Mouse (Mus musculus): ENCODE data around the gene Gal3st4.

Gene Gal3st4

DNA sequence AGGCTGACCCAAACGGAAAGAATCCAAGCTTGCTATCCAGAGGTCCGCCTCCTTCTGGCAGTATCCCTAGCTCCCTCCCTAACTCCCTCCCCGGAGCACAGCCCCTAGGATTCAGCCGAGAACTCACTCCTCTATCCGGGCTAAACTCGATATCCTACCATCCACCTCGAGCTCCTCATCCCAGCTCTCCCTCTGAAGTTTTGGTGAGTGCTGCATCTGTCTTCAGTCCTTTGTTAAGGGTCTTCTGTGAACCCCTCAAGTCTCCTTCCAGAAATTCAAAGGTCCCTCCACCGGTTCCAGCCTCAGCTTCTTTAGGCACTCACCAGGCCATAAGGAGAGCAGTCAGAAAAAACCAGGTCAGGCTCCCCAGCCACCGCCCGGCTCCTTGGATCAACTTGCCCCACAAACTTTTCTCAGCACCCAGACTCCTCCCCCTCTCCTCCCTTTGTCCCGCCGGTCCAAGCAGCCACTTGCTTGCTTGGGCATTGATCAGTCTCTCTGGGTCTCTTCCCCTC, at the start of gene Gal3st4:
Gal3st4 (minus strand) TSS at position 432 of the 515 bp plus-strand sequence.
- peak; percentile 64 for DNase-seq

DNA sequence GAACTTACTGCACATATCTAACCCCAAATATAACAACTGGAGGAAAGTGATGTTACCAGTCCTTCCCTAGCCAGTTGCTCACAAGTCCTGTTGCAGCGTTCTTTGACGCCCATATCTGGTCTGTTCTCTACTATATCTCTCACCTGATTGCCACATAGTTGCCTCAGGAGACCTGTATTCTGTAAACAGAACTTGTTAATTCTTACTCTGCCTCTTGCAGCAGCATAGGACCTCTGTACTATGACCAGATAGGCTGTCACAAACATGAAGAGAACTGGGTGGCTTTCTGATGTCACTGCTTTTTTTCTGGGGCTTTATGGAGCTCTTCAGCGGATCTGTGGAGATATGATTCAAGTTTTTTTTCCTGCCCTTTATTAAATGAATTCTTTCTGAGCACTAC, 40.2 kb upstream of the Gal3st4 start:
- DNase-seq, result no peak

DNA sequence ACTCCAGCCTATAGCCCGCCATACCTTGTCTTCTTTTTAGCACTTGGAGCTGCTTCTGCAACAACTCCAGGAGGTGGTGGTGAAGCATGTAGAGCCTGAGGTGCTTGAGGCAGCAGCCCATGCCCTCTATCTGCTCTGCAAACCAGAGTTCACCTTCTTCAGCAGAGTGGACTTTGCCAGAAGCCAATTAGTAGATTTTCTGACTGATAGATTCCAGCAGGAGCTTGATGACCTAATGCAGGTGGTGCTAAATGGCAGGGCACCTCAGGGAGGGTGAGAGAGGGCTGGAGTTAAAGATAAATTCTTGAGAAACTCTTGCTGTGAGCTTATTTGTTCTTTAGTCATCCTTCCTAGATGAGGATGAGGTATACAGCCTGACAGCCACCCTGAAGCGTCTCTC, 27.0 kb upstream of the Gal3st4 start:
- no peak for DNase-seq

DNA sequence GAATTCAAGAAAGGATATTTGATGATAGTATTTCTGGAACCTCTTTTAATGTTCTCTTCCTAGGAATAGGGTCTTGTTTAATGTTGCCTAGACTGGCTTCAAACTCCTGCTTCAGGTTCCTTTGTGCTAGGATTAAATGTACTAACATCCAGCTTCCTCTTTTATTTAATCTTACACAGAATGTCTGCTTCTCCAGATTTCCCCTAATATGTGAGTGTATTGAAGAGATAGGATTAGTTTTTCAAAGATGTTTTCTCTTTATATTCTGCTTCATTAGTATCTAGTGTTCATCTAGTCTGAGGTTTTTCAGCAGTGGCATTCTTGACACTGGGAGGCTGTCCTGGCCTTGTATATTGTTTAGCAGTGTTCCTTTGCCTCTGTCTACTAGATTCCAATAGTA, 21.5 kb upstream of the Gal3st4 start:
- no peak for DNase-seq

DNA sequence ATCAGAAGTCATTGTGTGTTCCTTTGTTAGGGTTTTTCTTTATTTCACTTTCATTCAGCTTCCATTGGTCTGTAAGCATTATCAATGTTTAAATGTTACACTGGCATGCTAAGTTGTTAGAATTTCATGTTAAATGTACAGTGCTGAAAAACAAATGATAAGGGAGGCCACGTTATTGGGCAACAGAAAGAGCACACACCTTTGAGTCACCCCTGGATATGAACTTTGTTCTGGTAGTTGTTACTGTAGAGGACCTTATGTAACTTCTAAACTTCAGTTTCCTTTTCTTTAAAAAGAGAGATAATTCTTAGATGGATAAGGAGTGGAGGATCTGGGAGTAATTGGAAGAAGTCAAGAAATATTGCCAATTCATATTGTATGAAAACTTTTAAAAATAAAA, 19.0 kb upstream of the Gal3st4 start:
- DNase-seq, result no peak

DNA sequence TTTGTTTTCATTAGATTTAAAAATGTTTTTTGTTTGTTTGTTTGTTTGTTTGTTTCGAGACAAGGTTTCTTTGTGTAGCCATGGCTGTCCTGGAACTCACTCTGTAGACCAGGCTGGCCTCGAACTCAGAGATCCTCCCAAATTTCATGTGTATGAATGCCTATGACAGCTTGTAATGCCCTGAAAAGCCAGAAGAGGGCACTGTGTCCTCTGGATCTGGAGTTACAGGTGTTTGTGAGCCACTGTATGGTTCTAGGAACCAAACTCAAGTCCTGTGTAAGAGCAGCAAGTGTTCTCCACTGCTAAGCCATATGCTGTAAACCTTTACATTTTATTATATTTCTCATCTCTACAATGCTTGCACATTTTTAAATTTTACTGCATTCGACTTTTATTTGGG, 15.2 kb upstream of the Gal3st4 start:
- no peak for DNase-seq

DNA sequence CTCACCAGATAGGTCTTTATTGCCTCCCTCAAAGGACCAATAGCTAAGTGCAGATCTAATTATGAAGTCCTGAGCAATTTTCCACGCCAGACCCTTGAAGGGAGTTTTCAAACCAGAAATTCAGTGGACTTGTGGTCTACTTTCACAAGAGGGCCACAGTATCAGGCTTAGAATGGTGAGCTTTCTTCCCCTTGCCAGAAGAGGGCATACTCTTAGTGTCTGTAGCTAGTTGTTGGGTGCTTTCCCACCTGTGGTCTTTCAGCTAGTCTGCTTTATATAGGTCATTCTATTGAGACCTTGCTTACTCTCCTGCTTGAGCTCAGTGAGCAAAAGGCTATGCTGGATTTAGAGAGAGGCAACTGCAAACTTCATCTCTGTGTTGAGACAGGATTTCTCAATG, 10.9 kb upstream of the Gal3st4 start:
- no peak for DNase-seq

DNA sequence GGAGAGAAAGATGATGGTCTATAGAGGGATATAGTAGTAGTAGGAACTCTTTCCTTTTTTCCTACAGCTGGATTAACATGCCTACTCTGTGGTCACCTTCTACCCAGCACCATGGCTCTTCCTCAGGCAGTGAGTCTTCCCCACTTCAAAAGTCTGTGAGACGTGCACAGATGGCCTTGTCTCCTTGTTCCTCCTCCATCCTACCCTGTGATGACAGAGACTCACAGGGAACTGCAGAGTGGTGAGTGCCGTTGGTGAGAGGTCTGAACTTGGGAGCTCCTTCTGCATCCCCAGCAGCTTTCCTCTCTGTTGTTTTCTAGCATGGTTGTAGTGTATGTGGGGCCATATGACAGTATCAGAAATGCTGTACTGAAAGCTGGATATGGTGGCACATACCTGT, 9.2 kb upstream of the Gal3st4 start:
- DNase-seq, result no peak

DNA sequence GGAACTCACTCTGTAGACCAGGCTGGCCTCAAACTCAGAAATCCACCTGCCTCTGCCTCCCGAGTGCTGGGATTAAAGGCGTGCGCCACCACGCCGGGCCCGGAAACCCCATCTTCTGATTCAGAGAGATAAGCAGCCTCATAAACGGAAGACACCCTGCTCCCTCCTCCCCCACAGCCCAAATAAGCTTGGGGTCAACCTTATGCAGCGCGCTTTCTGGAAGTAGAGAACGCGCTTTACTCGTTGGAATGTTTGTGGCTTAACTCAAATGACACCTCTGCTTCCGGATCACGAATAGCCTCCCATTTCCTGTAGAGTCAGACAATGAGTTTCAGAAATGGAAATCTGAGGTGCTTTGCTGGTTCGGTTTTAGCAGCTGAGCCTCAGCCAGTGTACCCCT, 8.2 kb upstream of the Gal3st4 start:
- DNase-seq, result no peak

DNA sequence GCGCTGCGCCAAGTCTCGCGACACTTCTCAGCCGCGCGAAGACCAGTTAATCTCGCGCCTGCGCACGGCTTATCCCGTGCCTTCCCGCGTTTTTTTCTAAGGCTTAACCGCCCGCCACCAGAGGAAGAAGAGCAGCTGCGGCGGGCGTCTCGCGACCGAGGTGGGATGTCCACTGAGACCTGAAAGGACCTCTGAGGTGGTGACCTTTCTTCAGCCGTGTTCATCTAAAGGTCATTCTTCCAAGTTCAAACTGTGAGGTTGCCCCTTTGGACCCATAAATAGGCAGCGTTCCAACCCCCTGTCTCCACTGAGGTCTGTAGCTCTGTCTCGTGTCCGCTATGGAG, 7.8 kb upstream of the Gal3st4 start:
- DNase-seq, result no peak

DNA sequence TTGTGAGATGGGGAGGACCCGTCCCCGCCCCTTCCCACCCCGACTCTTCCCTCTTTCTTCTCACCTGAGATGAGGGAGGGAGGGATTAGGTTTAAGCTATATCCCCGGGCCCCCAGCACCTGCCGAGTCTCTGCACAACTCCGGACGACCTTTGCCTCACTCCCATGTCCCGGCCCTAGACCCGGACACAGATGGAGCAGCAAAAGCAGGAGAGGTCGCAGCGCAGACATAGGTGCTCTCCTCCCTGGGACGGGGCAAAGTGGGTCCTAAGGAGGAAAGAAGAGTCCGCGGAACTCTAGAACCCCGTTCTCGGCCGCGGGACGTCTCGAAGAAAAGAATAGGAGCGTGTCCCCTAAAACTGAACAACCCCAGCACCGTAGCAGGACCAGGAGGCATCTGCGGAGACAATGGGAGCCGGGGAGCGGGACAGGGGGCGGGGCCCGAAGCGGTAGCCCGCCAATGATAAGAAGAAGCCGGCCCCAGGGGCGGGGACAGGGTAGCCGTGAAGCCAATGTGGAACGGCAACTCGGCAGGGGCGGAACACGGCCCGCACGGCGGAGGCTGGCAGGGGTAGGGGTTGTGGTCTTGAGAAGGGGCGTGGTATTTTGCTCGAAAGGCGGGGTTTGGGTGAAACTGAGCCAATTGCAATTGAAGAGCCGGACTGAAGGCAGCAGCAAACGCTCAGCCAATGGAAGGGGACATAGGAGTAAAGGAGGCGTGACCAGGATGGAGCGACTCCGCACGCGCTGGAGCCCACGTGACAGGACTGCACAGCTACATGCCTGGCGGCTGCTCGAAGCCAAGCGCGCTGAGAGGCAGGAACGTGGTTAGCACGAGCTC, 7.2 kb upstream of the Gal3st4 start, which contains the start of the genes Gm43720, Gpc2 and Stag3:
Gm43720 (minus strand) TSS at position 374 of the 840 bp plus-strand sequence.
Gpc2 (minus strand) TSS at position 421 of the 840 bp plus-strand sequence.
Stag3 (plus strand) TSS at position 656 of the 840 bp plus-strand sequence.
- peak; percentile 99 for DNase-seq

DNA sequence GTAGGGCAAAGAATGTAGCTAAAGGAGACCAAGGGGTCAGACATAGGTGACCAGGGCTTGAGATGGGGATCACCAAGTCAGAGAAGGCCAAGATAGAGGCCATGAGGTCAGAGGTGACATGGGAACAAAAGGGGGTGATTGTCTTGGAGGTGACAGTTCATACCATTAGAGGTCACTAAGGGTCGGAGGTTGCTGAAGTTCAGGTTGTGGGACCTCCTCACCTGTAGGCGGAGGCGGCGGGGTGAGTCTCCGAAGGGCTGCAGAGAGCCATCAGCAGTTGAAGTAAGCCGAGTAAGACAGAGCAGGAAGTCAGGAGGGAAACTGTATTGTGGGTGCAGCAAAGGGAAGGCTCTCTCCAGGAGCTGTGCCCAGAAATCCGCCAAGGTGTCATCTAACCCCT, 5.4 kb upstream of the Gal3st4 start:
- DNase-seq, result no peak

DNA sequence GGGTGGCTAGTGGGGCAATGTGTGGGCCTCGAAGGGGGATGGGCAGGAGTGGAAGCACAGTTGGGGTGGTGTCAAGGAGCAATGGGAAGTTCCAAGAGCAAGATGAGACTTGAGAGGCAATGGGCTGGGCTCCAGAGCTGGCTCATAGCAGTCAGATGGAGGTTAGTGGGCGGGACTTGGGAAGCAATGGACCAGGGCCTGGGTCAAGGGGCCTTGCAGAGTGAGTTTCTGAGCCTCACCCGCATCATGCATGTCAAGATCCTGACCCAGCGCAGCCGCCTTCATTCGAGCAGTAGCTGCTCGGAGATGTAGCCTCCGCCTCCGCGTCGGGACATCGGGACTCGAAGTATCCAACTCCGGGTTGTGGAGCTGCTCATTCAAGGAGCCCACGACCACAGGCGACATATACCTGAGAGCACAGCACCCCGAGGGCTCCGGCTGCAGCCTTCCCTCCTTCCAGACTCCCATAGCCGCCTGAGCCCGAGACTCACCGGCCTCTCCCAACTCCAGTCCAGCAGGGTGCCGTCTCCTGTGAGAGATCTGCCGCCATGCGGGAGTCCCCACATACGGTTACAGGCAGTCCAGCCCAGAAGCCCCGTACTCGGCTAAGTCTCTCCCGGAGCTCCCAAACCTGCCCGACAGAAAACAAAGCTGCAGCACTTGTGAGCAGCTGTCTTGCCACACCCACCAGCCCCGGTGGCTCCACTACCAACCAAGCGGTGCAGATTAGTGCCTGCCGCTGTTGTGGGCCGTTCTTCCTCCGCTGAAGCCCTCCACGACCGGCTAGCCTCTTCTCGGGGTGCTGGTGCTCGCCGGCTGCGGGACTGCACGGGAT, 2.8 kb upstream of the Gal3st4 start:
- DNase-seq, result peak; percentile 46

DNA sequence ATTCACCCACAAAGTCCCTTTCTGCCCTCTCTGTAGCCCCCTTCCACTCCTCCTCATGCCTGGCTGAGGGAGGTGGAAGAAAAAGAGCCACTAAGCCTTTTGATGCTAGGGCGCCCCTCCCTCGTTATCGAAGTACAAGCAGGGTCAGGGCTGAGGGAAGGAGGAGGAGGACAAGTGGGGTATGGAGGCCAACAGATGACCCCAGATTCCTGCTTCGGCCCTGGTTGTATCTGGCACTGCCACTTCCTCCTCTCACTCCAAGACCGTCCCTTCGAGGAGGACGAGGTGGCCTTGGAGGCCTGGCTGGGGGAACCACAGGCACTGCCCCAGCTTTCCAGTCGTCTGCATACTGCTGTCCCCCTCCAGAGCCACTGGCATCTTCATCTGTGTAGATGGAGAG, 1.5 kb upstream of the Gal3st4 start:
- DNase-seq, result no peak

DNA sequence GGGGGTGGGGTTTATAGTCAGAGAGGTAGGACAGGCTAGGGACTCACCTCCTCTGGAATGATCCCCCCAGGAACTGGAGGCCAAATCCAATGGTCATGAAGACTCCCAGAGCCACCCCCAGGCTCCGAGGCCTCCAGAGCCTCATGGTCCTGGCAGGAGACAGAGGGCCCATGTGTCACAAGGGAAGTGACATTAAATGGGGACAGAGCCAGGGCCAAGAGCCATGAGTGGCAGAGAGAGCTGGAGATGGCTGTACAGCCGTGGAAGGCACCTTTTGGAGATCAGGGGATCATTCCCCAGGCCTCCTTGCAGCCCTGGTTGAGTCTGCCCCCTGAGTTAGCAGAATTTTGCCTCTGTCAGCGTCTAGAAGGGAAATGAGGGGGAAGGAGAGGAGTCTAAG, 1.4 kb downstream of the Gal3st4 start:
- peak; percentile 32 for DNase-seq

DNA sequence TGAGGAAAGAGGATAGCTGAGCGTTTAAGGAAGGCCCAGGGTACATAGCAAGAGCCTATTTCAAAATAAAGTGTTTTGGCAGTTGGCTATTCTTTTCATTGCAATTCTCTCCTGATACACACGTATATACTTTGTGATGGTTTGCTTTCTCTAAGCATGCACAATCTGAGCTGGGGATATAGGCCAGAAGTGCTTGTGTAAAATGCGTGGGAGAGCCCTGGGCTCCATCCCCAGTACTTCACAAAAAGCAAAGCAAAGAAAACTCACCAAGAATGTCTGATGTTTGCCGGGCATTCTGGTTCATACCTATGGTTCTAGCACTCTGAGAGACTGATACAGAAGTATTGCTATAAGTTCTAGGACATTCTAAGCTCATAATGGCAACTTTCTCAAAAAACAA, 3.7 kb downstream of the Gal3st4 start:
- no peak for DNase-seq

DNA sequence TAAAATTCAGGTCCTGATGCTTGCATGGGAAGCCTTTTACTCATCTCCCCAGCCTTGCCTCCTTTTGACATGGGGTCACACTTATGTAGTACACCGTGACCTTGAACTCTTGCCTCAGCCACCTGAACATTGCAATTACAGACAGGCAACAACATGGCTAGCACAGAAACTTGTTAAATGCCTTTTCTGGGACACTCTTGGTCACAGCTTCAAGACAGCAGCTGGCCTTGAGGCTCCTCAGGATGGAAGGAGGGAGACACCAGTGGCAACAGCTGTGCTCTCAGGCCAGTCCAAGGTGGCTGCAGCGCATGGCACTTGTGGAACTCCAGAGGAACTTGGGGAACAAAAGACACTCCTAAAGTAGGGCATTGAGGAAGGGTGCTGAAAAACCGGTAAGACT, 5.5 kb downstream of the Gal3st4 start:
- no peak for DNase-seq

DNA sequence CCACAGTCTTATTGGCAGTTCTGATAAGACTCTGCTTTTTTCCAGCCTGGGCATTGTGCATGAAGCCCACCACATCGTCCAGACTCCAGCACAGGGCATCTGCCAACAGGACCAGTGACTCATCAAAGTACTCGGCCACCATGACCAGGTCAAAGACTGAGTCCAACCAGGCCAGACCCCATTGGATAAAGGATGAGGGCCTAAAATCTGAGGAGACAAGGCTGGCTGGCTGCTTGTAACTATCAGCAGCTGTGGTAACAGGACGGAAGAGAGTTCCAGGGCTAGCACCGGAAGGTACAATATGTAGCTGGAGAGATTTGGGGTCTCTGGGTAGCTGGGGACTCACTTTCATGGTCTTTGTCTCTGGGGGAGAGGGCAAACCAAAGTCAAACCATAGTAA, 6.9 kb downstream of the Gal3st4 start:
- no peak for DNase-seq

DNA sequence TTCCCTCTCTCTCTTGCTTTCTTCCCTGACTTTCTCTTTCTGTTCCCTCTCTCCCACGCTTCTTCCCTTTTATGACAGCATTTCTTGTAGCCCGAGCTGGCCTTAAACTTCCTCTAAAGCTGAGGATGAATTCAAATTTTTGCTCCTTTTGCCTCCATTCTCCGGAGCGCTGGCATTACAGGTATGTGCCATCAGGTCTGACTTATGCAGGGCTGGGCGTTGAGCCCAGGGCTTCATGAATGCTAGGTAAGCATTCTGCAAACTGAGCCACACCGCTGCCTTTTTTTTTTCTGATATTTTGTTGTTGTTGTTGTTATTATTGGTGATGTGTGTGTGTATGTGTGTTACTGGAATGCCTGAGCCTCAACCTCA, 8.4 kb downstream of the Gal3st4 start:
- no peak for DNase-seq

DNA sequence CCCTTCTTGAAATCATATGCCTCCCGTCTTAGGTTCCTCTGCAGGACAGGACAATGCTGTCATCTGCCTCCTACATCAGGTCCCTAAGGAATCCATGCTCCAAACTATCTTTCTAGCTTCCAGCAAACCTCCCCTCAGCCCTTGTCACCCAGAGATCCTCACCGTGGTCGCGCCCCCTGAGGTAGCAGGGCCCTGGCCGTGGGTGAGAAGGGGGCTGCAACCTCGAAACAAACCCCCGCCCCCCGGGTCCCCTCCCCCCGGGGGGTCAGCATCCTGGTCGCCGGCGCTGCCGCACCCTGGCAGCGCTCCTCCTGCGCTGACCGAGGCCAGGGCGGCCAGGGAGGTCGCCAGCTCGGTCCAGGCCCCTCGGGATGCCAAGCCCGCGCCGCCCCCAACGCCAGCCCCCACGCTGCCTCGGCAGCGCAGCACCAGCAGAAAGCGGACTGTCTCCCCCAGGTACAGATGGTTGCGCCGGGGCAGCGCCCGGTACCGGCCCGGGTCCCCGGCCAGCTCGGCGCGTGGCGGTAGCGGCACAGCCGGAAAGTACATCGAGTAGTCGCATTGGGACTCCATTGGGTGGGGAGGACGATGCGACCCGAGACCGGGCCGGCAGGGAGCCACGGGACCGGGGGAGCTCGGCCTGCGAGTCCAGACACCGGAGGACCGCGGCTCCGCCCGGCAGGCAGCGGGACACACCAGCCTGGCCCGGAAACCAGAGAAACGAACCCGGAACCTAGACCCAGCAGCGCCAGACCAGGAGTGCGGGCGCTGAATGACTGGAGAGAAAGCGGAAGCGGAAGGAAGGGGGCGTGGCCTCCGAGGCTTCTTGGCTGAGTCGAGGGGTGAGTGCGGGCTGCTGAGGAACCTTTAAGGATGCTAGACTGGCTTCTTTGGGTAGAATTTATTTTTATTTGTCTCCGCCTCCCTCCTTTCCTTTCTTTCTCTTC, 9.1 kb downstream of the Gal3st4 start, which contains the start of gene BC037034:
BC037034 (minus strand) TSS at position 774 of the 947 bp plus-strand sequence.
- peak; percentile 92 for DNase-seq

DNA sequence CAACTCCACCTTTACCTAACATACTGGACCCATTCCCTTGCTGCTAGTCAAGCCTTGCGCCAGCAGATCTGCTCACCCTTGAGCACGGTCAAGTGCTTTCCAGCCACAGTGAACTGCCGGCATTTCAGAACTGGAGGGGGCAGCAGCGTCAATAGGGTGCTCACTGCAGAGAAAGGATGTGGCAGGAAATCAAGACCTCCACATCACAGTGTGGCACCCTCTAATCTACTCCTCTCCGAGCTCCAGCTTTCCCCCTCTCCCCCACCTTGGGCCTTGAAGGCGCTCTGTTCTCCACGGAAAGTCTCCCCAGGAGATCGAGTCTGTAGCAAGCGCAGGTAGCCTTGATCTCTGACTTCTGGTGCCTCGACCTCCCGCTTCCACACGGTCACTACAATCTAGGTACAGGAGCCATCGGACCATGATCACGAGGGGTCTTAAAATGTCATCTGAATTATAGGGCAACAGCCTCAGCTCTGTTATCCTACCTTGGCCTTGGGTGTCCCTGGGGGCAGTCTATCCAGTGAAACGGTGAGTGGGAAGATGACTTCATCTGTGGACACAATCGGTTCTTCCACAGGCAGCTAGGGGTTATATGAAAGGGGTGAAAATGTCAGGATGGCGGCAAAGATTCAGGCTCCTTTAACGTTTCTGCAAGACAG, 9.9 kb downstream of the Gal3st4 start:
- no peak for DNase-seq

DNA sequence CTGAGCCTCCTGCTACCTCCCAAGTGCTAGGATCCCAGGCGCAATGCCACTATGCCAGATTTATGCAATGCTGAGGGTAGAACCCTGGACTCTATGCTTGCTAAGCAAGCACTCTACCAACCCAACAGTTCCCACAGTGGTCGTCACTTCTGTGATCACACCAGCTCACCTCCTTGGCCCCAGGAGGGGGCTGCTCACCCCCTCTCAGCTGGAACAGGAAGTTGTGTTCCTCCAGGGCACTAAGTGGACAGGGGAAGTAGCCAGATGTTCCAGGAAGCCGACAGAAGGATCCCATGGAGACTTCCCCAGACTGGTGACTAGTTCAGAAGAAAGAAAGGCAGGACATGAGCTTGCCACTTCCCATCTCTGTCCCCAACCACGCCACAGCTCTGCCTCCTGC, 10.6 kb downstream of the Gal3st4 start:
- DNase-seq, result no peak

Data from retina, postnatal 1 day (tissue).